Mouse (Mus musculus): ENCODE data around the gene Pde4a.

DNA sequence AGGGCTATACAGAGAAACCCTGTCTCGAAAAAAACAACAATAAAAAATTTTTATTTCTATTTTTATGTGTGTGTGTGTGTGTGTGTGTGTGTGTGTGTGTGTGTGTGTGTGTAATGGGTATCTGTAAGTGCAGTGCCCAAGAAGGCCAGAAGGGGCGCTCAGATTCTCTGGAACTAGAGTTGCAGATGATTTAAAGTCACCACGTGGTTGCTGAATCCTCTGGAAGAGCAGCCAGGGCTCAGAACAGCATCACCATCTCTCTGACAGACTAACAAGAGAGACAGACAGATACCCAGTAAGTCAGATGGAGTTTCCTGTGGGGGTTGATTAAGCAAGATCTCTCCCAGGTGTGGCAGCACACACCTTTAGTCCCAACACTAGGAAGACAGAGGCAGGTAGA, 54.3 kb downstream of the Pde4a start:
- TF ChIP-seq POLR2A (IDR thresholded peaks at IDR 0.05; ENCODE audit: borderline replicate concordance, extremely low read depth, low read depth, low read length): no peak
- no peak for TF ChIP-seq CTCF (IDR thresholded peaks at IDR 0.05; ENCODE audit: insufficient read depth, low read length)

All from lung, adult 2 months (tissue).